ENCODE assay signal across 7 mouse cellular contexts in genomic region chr2:170133093-170133731, GRCm38 (mm10). TPM values are rescaled to one million over a fixed set of nuclear protein-coding genes. Genes with fewer than 3 reads are reported as not detected.
DNase-seq lines count a peak whose midpoint lies in the region; ATAC-seq and TF ChIP-seq lines count a peak whose summit lies in the region.

No protein-coding gene starts in this region.

- no peak for ATAC-seq in embryonic facial prominence, embryonic 13.5 days (ENCODE audit: insufficient number of reproducible peaks, insufficient read depth, low FRiP score, low TSS enrichment, low read depth)
- no peak for ATAC-seq in limb, embryonic 12.5 days (ENCODE audit: insufficient number of reproducible peaks, insufficient read depth, low FRiP score, low TSS enrichment, low read depth)
- ATAC-seq in midbrain, embryonic 13.5 days, result no peak

- H3K4me3 ChIP-seq in embryonic facial prominence, embryonic 13.5 days, result peak overlapping the region; percentile 89
- peak overlapping the region; percentile 70 for H3K4me3 ChIP-seq in heart, adult 2 months
- H3K4me3 ChIP-seq in limb, embryonic 12.5 days (replicated peaks), result peak overlapping the region; percentile 45
- H3K4me3 ChIP-seq in midbrain, embryonic 13.5 days (replicated peaks), result peak overlapping the region; percentile 39

- H3K4me2 ChIP-seq in embryonic facial prominence, embryonic 13.5 days, result peak overlapping the region; percentile 73
- peak overlapping the region; percentile 62 for H3K4me2 ChIP-seq in limb, embryonic 12.5 days
- peak overlapping the region; percentile 62 for H3K4me2 ChIP-seq in midbrain, embryonic 13.5 days (replicated peaks)

- peak; percentile 88 to 98 for DNase-seq in adrenal gland, adult (ENCODE audit: inconsistent age in 2 of 2, low spot score in 1 of 2)
- peak; percentile 84 to 88 for DNase-seq in heart, adult 2 months
- DNase-seq in kidney, adult 18-20 months, result peak; percentile 83
- peak; percentile 53 to 65 for DNase-seq in spleen, adult 18-20 months

- peaks cover 33% of the 10 kb centered on the region for H3K4me1 ChIP-seq in embryonic facial prominence, embryonic 13.5 days
- peaks cover 7% of the 10 kb centered on the region for H3K4me1 ChIP-seq in heart, adult 2 months (ENCODE audit: control insufficient read depth, insufficient read depth, low read length)
- H3K4me1 ChIP-seq in limb, embryonic 12.5 days (replicated peaks), result peaks cover 24% of the 10 kb centered on the region
- peaks cover 47% of the 10 kb centered on the region for H3K4me1 ChIP-seq in midbrain, embryonic 13.5 days (replicated peaks)

- WGBS in embryonic facial prominence, embryonic 13.5 days, result under 1% methylated on average over 28 of the region's 28 CpGs
- 1% methylated on average over 27 of the region's 28 CpGs for WGBS in heart, adult 2 months
- under 1% methylated on average over 28 of the region's 28 CpGs for WGBS in limb, embryonic 12.5 days
- 1% methylated on average over 28 of the region's 28 CpGs for WGBS in midbrain, embryonic 13.5 days

- peak overlapping the region; percentile 86 for H3K27ac ChIP-seq in embryonic facial prominence, embryonic 13.5 days
- peak overlapping the region; percentile 91 for H3K27ac ChIP-seq in heart, adult 2 months
- peak overlapping the region; percentile 85 for H3K27ac ChIP-seq in limb, embryonic 12.5 days
- peak overlapping the region; percentile 58 for H3K27ac ChIP-seq in midbrain, embryonic 13.5 days

- H3K36me3 ChIP-seq in embryonic facial prominence, embryonic 13.5 days, result no peaks in the 10 kb centered on the region
- H3K36me3 ChIP-seq in heart, adult 2 months (ENCODE audit: control insufficient read depth, insufficient read depth, low read length), result peaks cover 13% of the 10 kb centered on the region
- H3K36me3 ChIP-seq in limb, embryonic 12.5 days, result no peaks in the 10 kb centered on the region
- no peaks in the 10 kb centered on the region for H3K36me3 ChIP-seq in midbrain, embryonic 13.5 days

- H3K27me3 ChIP-seq in embryonic facial prominence, embryonic 13.5 days, result no peaks in the 10 kb centered on the region
- no peaks in the 10 kb centered on the region for H3K27me3 ChIP-seq in heart, adult 2 months (ENCODE audit: control insufficient read depth, insufficient read depth, low read length)
- H3K27me3 ChIP-seq in limb, embryonic 12.5 days, result no peaks in the 10 kb centered on the region
- H3K27me3 ChIP-seq in midbrain, embryonic 13.5 days, result peaks cover 13% of the 10 kb centered on the region; the same call in 1 of the 2 replicates

- TF ChIP-seq CTCF in heart, adult 2 months (IDR thresholded peaks at IDR 0.05), result no peak

- intact Hi-C loops in heart, adult 2 months (cut with DNase I), result loop anchor here (5.0 kb wide), 1 partner anchor 379 kb away; no protein-coding TSS in a partner anchor

- no peaks in the 10 kb centered on the region for H3K9me3 ChIP-seq in embryonic facial prominence, embryonic 13.5 days
- no peaks in the 10 kb centered on the region for H3K9me3 ChIP-seq in limb, embryonic 12.5 days
- H3K9me3 ChIP-seq in midbrain, embryonic 13.5 days, result no peaks in the 10 kb centered on the region

- peak overlapping the region; percentile 72 for H3K9ac ChIP-seq in embryonic facial prominence, embryonic 13.5 days
- H3K9ac ChIP-seq in heart, adult 2 months (ENCODE audit: low read depth, low read length), result peak overlapping the region; percentile 78
- H3K9ac ChIP-seq in limb, embryonic 12.5 days (replicated peaks), result peak overlapping the region; percentile 46
- H3K9ac ChIP-seq in midbrain, embryonic 13.5 days (replicated peaks), result peak overlapping the region; percentile 57

- H3K79me2 ChIP-seq in heart, adult 2 months (replicated peaks; ENCODE audit: control insufficient read depth, insufficient read depth, low read length), result peaks cover 2% of the 10 kb centered on the region

- peak; percentile 79; the same call in 1 of the 2 replicates for TF ChIP-seq POLR2A in heart, adult 2 months (IDR thresholded peaks at IDR 0.05; ENCODE audit: insufficient read depth, low read depth, low read length)

- TF ChIP-seq EP300 in heart, adult 2 months (IDR thresholded peaks at IDR 0.05; ENCODE audit: insufficient read depth, low read depth, low read length), result 0 out of 2 replicates have a peak, but pooled peaks have one; percentile 37

RNA-seq across cellular contexts. Expression of gene Zfp217, which starts 14.7 kb away (rescaled TPM):
- polyA plus RNA-seq in embryonic facial prominence, embryonic 13.5 days (2015; fragmentation: Nextera tagmentation; extraction: Ambion mirVana), result 4.7 and 5.2 TPM in 2 replicates
- total RNA-seq in heart, adult 2 months (2021), result 1 to 10 TPM; 8.9 to 9.4 TPM
- 5.2 and 9.7 TPM in 2 replicates for polyA plus RNA-seq in heart, adult 2 months (2012; rRNA removed)
- polyA plus RNA-seq in limb, embryonic 12.5 days (2016; fragmentation: Nextera tagmentation; extraction: Ambion mirVana), result 5.0 and 5.1 TPM in 2 replicates
- polyA plus RNA-seq in midbrain, embryonic 13.5 days (2015; fragmentation: Nextera tagmentation; extraction: Ambion mirVana), result 1.8 and 1.9 TPM in 2 replicates

Comparison
In these comparisons a context has a peak if more than half of its experiments do, and no peak if none do; other contexts are left out.
1. H3K4me3 ChIP-seq: peak in every context shown above with its lines; median percentile 89 in embryonic facial prominence, embryonic 13.5 days; 70 in heart, adult 2 months; 45 in limb, embryonic 12.5 days; 39 in midbrain, embryonic 13.5 days.